Mouse (Mus musculus) liver, embryonic 13.5 days (tissue): ENCODE measurements at regions not wholly inside any gene's neighbourhood (a gene's known extent, or its start where the extent isn't known, plus 50 kb on each side); places are given as distances from the start of the nearest gene placed in this dataset.
A peak's percentile ranks its signal among the peaks of the same experiment; 100 is the strongest.

Experiments
- ATAC-seq: fragments of 200-750 bp; cut with Nextera tagmentation; 2 replicates; pipeline ENCODE4 v1.8.0; 2017; ENCODE audit warnings: low read depth, mild to moderate bottlenecking, moderate number of reproducible peaks, moderate library complexity
- DNase-seq: peaks from one replicate; pipeline ENCODE4 v3.0.0; 2022
- H3K27ac ChIP-seq: fragments of 300-500 bp; sonication (generic); 2 replicates; pipeline ENCODE4 v1.5.1; 2015; ENCODE audit warnings: moderate library complexity, mild to moderate bottlenecking, inconsistent platforms
- H3K27me3 ChIP-seq: fragments of 300-500 bp; sonication (generic); 2 replicates; pipeline ENCODE4 v1.6.1; 2015; ENCODE audit warnings: mild to moderate bottlenecking, inconsistent platforms
- H3K36me3 ChIP-seq: fragments of 300-500 bp; sonication (generic); 2 replicates; pipeline ENCODE4 v1.6.1; 2015; ENCODE audit warnings: mild to moderate bottlenecking, inconsistent platforms
- H3K4me1 ChIP-seq: fragments of 300-500 bp; sonication (generic); replicated peaks from 2 replicates; pipeline ENCODE4 v1.6.1; 2015; ENCODE audit warnings: inconsistent platforms
- H3K4me2 ChIP-seq: fragments of 300-500 bp; sonication (generic); 2 replicates; pipeline ENCODE4 v1.6.1; 2015; ENCODE audit warnings: inconsistent platforms, mild to moderate bottlenecking, moderate library complexity
- H3K4me3 ChIP-seq: fragments of 300-500 bp; sonication (generic); replicated peaks from 2 replicates; pipeline ENCODE4 v1.5.1; 2015; ENCODE audit warnings: mild to moderate bottlenecking, inconsistent platforms
- H3K9ac ChIP-seq: fragments of 300-500 bp; sonication (generic); 2 replicates; pipeline ENCODE4 v1.6.1; 2015; ENCODE audit warnings: mild to moderate bottlenecking, inconsistent platforms
- H3K9me3 ChIP-seq: fragments of 300-500 bp; sonication (generic); replicated peaks from 2 replicates; pipeline ENCODE4 v1.6.1; 2016; ENCODE audit warnings: inconsistent platforms
- WGBS: fragments of 180-500 bp; shearing (Covaris S2); methylation state at CpG from one replicate; pipeline ENCODE4 v1.1.7; 2015; ENCODE audit not compliant: insufficient replicate concordance; 5-methylcytosine and 5-hydroxymethylcytosine counted together

- Histone ChIP-seq H3K4me3 (no peak overlapping the region), H3K4me2 (no peak overlapping the region), H3K36me3 (no peaks in the 10 kb centered on the region), H3K27me3 (no peaks in the 10 kb centered on the region), H3K4me1 (peaks cover 29% of the 10 kb centered on the region), H3K9ac (no peak overlapping the region), H3K27ac (no peak overlapping the region), H3K9me3 (no peaks in the 10 kb centered on the region)
- DNase-seq (no peak), ATAC-seq (no peak)
- 74% methylated on average over 3 of the region's 3 CpGs for WGBS
Observed at GRCm38 (mm10) chr10:83942101-83942500, 219.4 kb downstream of the 1500009L16Rik start.

DNA sequence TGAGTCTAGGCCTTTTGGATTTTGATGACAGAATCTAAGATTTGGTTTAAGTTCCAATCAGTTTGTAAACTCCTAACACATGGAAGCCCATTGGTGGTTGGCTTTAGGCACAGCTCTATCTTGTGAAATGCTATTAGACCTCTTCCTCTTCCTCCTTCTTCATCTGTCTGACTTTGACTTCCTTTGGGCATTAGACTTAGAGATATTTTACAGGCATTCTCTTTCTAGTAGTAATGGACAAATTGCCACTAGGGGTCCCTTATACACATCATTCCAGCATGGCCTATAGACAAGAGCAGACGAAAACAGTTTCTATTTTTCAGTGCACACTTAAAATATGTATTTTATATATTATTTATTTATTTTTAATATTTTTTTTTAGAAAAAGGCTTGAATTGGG is 221.5 kb downstream of the 1500009L16Rik start:
- Histone ChIP-seq H3K4me3 (no peak overlapping the region), H3K4me1 (peaks cover 30% of the 10 kb centered on the region), H3K4me2 (no peak overlapping the region), H3K9ac (no peak overlapping the region), H3K9me3 (no peaks in the 10 kb centered on the region), H3K36me3 (no peaks in the 10 kb centered on the region), H3K27me3 (no peaks in the 10 kb centered on the region), H3K27ac (no peak overlapping the region)
- ATAC-seq: no peak
- no peak for DNase-seq
- WGBS: 50% methylated on average over 1 of the region's 1 CpGs

DNA sequence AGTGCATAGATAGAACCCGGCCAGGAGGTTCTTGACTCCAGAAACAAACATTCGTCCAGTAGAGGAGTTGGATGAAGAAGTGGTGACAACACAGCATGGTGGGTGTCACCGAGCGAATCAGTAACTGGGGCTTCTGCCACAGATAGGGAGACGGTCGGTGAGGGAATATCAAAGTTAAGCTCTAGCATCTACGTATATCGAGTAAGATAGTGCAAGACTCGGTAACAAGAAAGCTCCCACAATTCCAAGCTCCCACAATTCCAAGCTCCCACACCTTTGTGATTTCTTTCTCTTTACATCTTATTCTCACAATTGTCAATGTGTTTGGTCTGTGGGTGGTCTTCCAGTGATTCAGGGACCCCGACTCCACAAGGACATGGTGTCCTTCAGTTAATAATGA is 222.2 kb downstream of the 1500009L16Rik start:
- peaks cover 30% of the 10 kb centered on the region for H3K4me1 ChIP-seq
- no peaks in the 10 kb centered on the region for H3K36me3 ChIP-seq
- H3K27me3 ChIP-seq: no peaks in the 10 kb centered on the region
- H3K4me2 ChIP-seq: peak overlapping the region; percentile 28; the same call in 1 of the 2 replicates
- WGBS: 71% methylated on average over 10 of the region's 10 CpGs
- no peak overlapping the region for H3K9ac ChIP-seq
- H3K9me3 ChIP-seq: no peaks in the 10 kb centered on the region
- H3K4me3 ChIP-seq: no peak overlapping the region
- ATAC-seq: no peak
- no peak for DNase-seq
- H3K27ac ChIP-seq: peak overlapping the region; percentile 47; the same call in 1 of the 2 replicates

- H3K27ac ChIP-seq: peak overlapping the region; percentile 47
- ATAC-seq (peak; percentile 81), DNase-seq (peak; percentile 26)
- H3K9me3 ChIP-seq: no peaks in the 10 kb centered on the region
- no peak overlapping the region for H3K4me3 ChIP-seq
- H3K27me3 ChIP-seq: no peaks in the 10 kb centered on the region
- H3K9ac ChIP-seq: no peak overlapping the region
- H3K4me2 ChIP-seq: peak overlapping the region; percentile 28; the same call in 1 of the 2 replicates
- H3K4me1 ChIP-seq: peaks cover 30% of the 10 kb centered on the region
- no peaks in the 10 kb centered on the region for H3K36me3 ChIP-seq
- 40% methylated on average over 9 of the region's 9 CpGs for WGBS
Observed at GRCm38 (mm10) chr10:83945503-83945902, 222.8 kb downstream of the 1500009L16Rik start.

GRCm38 (mm10) chr10:83946186-83947176 is 223.8 kb downstream of the 1500009L16Rik start:
- H3K36me3 ChIP-seq: no peaks in the 10 kb centered on the region
- DNase-seq (peak; percentile 9), ATAC-seq (peak; percentile 59; the same call in 1 of the 2 replicates)
- no peak overlapping the region for H3K4me2 ChIP-seq
- H3K9ac ChIP-seq: no peak overlapping the region
- no peaks in the 10 kb centered on the region for H3K27me3 ChIP-seq
- WGBS: 22% methylated on average over 11 of the region's 11 CpGs
- no peak overlapping the region for H3K4me3 ChIP-seq
- H3K27ac ChIP-seq: peak overlapping the region; percentile 18
- H3K9me3 ChIP-seq: no peaks in the 10 kb centered on the region
- H3K4me1 ChIP-seq: peaks cover 30% of the 10 kb centered on the region

DNA sequence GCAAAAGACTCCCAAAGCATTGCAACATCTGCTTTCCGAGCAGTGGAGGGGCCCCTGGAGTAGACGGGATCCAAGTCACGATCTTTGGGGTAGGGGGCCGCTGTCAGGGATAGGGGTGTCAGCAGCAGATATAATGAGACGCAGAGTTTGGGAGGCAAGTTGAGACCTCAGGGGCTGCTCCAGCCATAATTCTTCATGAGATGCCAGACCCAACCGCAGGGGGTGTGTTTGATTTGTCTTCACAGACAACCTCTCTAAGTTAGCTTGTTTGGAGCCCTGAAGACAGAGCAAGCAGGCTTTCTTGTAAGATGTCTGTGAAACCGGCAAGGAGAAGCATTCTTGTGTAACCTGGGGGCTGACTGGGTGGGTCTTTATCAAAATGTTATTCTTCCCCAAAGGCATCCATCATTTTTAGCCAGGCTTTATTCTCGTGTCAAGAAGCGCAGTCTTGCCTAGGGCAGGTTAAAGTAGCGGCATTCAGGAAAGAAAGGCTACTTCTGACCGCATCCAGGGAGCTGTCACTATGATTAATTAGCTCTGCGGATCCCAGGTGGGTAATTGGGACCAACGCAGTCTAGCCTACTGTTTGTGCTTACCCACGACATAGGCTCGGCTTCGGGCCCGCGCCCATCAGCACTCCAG is 234.6 kb downstream of the 1500009L16Rik start:
- Histone ChIP-seq H3K4me3 (no peak overlapping the region), H3K9me3 (no peaks in the 10 kb centered on the region), H3K4me1 (no peaks in the 10 kb centered on the region), H3K27me3 (no peaks in the 10 kb centered on the region), H3K36me3 (no peaks in the 10 kb centered on the region), H3K9ac (no peak overlapping the region), H3K4me2 (no peak overlapping the region), H3K27ac (no peak overlapping the region)
- ATAC-seq: no peak
- 72% methylated on average over 18 of the region's 18 CpGs for WGBS
- no peak for DNase-seq

GRCm38 (mm10) chr10:83958397-83958796 is 235.7 kb downstream of the 1500009L16Rik start:
- no peak for ATAC-seq

GRCm38 (mm10) chr10:83958826-83959225 is 236.2 kb downstream of the 1500009L16Rik start:
- Histone ChIP-seq H3K4me3 (no peak overlapping the region), H3K4me1 (no peaks in the 10 kb centered on the region), H3K9ac (no peak overlapping the region), H3K27ac (no peak overlapping the region), H3K27me3 (no peaks in the 10 kb centered on the region), H3K36me3 (no peaks in the 10 kb centered on the region), H3K9me3 (no peaks in the 10 kb centered on the region), H3K4me2 (no peak overlapping the region)
- 68% methylated on average over 2 of the region's 2 CpGs for WGBS
- no peak for ATAC-seq
- DNase-seq: no peak

More at GRCm38 (mm10) chr10:83958397-83958796, 235.7 kb downstream of the 1500009L16Rik start:
- WGBS: 41% methylated on average over 3 of the region's 3 CpGs
- H3K27me3 ChIP-seq: no peaks in the 10 kb centered on the region
- no peak overlapping the region for H3K27ac ChIP-seq
- no peak overlapping the region for H3K4me2 ChIP-seq
- H3K9ac ChIP-seq: no peak overlapping the region
- no peaks in the 10 kb centered on the region for H3K4me1 ChIP-seq
- no peaks in the 10 kb centered on the region for H3K36me3 ChIP-seq
- DNase-seq: no peak
- no peak overlapping the region for H3K4me3 ChIP-seq
- H3K9me3 ChIP-seq: no peaks in the 10 kb centered on the region

DNA sequence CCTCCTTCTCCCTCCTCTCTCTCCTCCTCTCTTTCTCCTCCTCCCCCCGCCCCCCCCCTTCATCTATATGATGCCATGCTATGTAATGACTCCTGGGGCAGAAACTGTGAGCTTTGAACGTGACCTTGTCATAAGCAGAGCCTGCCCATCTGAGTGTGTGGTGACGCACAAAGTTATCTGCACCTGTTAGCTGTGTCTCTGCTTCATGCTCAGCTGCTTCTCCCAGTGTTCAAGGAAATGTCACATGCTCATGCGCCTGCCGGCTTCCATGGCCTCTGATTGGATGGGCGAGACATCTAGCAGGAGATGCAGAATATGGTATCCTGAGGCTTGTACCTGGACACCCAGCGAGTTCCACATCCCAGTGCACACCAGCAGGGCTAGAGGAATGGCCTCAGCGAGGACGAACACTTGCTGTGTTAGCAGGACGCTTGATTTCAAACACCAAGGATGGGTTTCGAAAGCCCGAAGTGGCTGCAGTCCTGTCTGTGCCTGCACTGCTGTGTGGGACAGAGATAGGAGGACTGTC is 240.6 kb downstream of the 1500009L16Rik start:
- Histone ChIP-seq H3K36me3 (no peaks in the 10 kb centered on the region), H3K9me3 (no peaks in the 10 kb centered on the region), H3K9ac (no peak overlapping the region), H3K4me3 (no peak overlapping the region), H3K27me3 (no peaks in the 10 kb centered on the region), H3K27ac (no peak overlapping the region), H3K4me2 (no peak overlapping the region), H3K4me1 (0 out of 2 replicates have a peak, but pooled peaks cover 2% of the 10 kb centered on the region)
- DNase-seq: no peak
- WGBS: 74% methylated on average over 12 of the region's 12 CpGs
- no peak for ATAC-seq

- ATAC-seq: no peak
- H3K4me1 ChIP-seq: 0 out of 2 replicates have a peak, but pooled peaks cover 2% of the 10 kb centered on the region
- no peak overlapping the region for H3K9ac ChIP-seq
- 63% methylated on average over 12 of the region's 12 CpGs for WGBS
- H3K27me3 ChIP-seq: no peaks in the 10 kb centered on the region
- no peak overlapping the region for H3K4me2 ChIP-seq
- H3K27ac ChIP-seq: no peak overlapping the region
- no peaks in the 10 kb centered on the region for H3K9me3 ChIP-seq
- no peaks in the 10 kb centered on the region for H3K36me3 ChIP-seq
- no peak for DNase-seq
- H3K4me3 ChIP-seq: no peak overlapping the region
Observed at GRCm38 (mm10) chr10:83963779-83964643, 241.3 kb downstream of the 1500009L16Rik start.
